Mouse (Mus musculus) olfactory bulb, adult 2 months (tissue): Measurements from ENCODE around the gene Lifr.

ENCODE experiments used
- CTCF ChIP-seq: fragments of 200-500 bp; IDR thresholded peaks from 2 replicates; pipeline ENCODE4 v1.5.1; 2012; ENCODE audit warnings: low read depth, mild to moderate bottlenecking, low read length, moderate library complexity; ENCODE audit not compliant: insufficient read depth
- POLR2A ChIP-seq: fragments of 200-500 bp; IDR thresholded peaks from 2 replicates; pipeline ENCODE4 v1.6.1; 2012; ENCODE audit warnings: mild to moderate bottlenecking, low read depth, low read length, moderate library complexity; ENCODE audit not compliant: insufficient read depth

- TF ChIP-seq CTCF (no peak), POLR2A (no peak)
These were observed 56.1 kb downstream of the Lifr start for GRCm38 (mm10) chr15:7146529-7146928.
